ENCODE assay signal across 6 mouse cellular contexts in the genomic region with DNA sequence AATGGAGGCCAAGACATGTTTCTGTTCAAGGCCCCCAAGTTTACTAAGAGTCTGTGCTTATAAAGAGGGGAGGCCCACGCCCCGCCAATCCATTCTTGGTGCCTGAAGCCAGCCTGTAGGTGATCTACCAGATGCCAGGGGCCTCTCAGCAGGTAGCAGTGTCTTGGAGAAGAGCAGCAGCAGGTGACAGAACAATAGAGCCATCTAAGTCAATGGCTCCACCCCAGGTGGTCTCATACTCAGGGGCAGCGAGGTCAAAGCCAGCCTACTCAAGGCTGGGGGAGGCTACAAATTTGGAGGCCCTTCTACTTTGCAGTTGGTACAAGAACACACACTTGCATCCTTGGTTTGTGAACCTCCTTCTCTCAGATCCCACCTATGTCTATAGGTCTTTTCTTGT.
DNase-seq lines count a peak whose midpoint lies in the region; TF ChIP-seq lines count a peak whose summit lies in the region.
"Not testable (repeated sequence)": the region's sequence is repeated elsewhere in the genome, so short reads cannot be mapped to it uniquely, and the experiment has no call there.

No protein-coding gene starts in this region.

- H3K27ac ChIP-seq in ES-Bruce4 (ENCODE audit: insufficient read depth, low read length); ES-E14 (ENCODE audit: insufficient read depth, low read depth, low read length, poor library complexity, severe bottlenecking): not testable (repeated sequence)

- DNase-seq in ES-CJ7 (ENCODE audit: low read depth, low spot score) (peak; percentile 92), ES-E14 (ENCODE audit: low read depth, low spot score) (peak; percentile 54), R1 (ENCODE audit: low read depth, low spot score) (peak; percentile 83), WW6 (ENCODE audit: low read depth, low spot score) (peak; percentile 34), ZHBTc4 (ENCODE audit: low read depth, low spot score) (peak; percentile 87)

- in situ Hi-C loops in ES-E14 (cut with MboI; ENCODE audit: low sequenced_read_pairs in 2 of 2, unreplicated experiment in 2 of 2), result not testable (repeated sequence)

- H3K27me3 ChIP-seq in ES-Bruce4 (ENCODE audit: control insufficient read depth, insufficient read depth, low read length, poor library complexity, severe bottlenecking), result not testable (repeated sequence)

- not testable (repeated sequence) for H3K4me3 ChIP-seq in ES-Bruce4 (ENCODE audit: low read depth, low read length); ES-E14 (ENCODE audit: insufficient read depth in 1 of 2, low read depth in 1 of 2, low read length in 2 of 2, poor library complexity in 1 of 2, severe bottlenecking in 1 of 2)

- H3K9me3 ChIP-seq in ES-Bruce4 (replicated peaks; ENCODE audit: control insufficient read depth, insufficient read depth, low read length, poor library complexity, severe bottlenecking), result peaks cover 11% of the 10 kb centered on the region
- H3K9me3 ChIP-seq in ES-E14 (ENCODE audit: control insufficient read depth, insufficient read depth, low read depth, low read length), result not testable (repeated sequence)

- not testable (repeated sequence) for TF ChIP-seq POLR2A in ES-Bruce4 (IDR thresholded peaks at IDR 0.05; ENCODE audit: insufficient read depth, low read length)

- not testable (repeated sequence) for TF ChIP-seq CTCF in ES-Bruce4 (IDR thresholded peaks at IDR 0.05; ENCODE audit: low read depth, low read length)

- not testable (repeated sequence) for H3K9ac ChIP-seq in ES-Bruce4 (ENCODE audit: low read depth, poor library complexity, severe bottlenecking); ES-E14 (ENCODE audit: insufficient read depth, low read depth, low read length, poor library complexity, severe bottlenecking)

- TF ChIP-seq EP300 in ES-Bruce4 (IDR thresholded peaks at IDR 0.05; ENCODE audit: insufficient read depth, low read depth, low read length), result peak; percentile 73

- H3K4me1 ChIP-seq in ES-Bruce4 (ENCODE audit: control insufficient read depth, insufficient read depth, low read length); ES-E14 (ENCODE audit: control insufficient read depth in 2 of 2, insufficient read depth in 2 of 2, low read length in 2 of 2, poor library complexity in 1 of 2): not testable (repeated sequence)

- H3K36me3 ChIP-seq in ES-Bruce4 (ENCODE audit: control insufficient read depth, insufficient read depth, low read length, poor library complexity, severe bottlenecking); ES-E14 (ENCODE audit: control insufficient read depth, insufficient read depth, low read length, poor library complexity, severe bottlenecking): not testable (repeated sequence)

Comparison
In these comparisons a context has a peak if more than half of its experiments do, and no peak if none do; other contexts are left out.
1. DNase-seq: peak in every context shown above with its lines; median percentile 92 in ES-CJ7; 87 in ZHBTc4; 83 in R1; 54 in ES-E14; 34 in WW6.